Mouse (Mus musculus) thymus, postnatal 14 days (tissue): ENCODE measurements around the gene Naa40.

Experiments
- DNase-seq: peaks from one replicate; pipeline ENCODE4 v3.0.0; 2021

The Naa40 gene

DNA sequence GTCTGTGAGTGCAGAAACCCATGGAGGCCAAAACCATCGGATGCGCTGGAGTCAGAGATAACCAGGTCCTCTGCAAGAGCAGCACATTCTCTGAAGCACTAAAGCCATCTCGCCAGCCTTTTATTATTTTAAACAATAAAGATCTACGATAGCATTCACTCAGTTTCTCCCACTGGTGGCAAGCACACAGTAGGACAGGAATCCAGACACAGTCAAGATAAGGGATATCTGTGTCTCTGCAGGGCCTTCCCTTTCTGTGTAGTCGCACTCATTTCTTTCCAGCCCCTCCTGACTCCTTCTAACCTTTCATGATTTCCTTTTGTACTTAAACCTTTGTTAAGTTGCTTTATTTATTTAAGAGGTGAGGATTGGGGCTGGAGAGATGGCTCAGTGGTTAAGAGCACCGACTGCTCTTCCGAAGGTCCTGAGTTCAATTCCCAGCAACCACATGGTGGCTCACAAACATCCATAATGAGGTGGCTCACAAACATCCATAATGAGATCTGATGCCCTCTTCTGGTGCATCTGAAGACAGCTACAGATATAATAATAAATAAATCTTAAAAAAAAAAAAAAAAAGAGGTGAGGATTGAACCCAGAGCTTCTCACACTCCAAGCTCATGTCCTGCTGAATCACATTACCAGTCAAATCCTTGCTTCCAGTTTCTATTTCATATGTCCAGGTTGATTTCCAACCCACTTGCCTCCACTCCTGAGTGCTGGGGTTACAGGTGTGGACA, 30.9 kb downstream of the Naa40 start:
- DNase-seq = no peak

DNA sequence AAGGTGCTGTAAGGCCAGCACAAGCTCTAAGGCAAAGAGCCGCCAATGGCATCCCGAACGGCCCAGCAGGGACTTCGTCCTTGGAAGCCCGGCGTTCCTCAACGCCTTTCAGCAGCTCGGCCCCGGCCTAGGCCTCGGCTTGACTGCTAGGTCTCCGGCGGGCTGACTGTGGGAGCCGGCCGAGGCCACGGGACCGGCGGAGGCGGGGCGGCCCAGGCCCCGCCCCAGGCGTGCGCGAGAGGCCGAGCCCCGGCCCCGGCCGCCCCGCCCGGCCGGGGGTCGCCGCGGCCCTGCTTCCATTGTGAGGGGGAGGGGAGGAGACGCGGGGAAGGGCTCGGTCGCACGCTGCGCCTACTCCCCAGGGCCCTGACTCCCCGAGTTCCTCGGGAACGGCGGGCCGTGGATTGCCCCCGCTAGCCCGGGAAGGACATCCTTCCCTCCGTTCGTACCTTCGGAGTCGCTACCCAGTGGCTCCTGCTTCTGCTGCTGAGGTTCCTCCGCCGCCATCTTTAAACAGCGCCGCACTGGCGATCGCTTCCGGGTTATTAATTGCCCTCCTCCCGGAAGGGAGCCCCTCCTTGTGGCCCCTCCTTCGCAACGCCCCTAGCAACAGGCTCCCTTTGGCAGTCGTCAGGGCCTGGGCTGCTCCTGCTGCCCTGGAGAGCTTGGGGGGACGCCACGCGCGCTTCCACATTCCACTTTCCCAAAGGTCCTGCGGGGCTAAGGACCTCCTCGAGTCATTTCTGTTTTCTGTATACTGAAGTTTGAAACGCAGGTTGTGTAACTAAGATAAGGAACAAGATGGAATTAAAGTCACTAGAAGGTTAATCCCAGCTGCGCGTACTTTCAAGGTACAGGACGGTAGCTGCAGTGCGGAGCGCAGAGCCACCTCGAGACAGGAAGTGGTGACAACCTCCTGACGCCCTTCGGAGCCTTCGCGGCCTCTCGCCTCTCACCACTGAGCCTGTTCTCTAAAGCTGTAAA, 34.9 kb downstream of the Naa40 start, which contains the start of gene Otub1:
Gene Otub1 (minus strand): TSS at position 564 of the 984 bp plus-strand sequence.
- peak; percentile 94 for DNase-seq

DNA sequence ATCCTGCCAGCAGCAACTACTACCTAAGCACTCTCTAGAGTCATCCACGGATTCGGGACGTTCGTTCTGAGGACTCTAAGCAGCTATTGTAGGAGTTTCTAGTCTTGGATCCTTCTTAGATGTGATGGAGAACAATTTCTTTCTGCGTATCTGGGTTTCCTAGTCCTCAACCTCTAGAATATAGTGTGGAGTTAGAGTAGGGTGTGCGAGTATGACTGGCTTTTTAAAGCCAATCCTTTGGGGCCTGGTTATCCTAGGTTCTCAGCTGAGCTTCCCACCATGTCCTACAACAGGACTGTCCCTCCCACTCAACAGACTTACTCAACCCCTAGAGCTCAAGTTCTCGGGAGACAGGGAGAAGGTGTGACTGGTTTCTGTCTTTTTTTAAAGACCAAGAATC, 35.7 kb downstream of the Naa40 start:
- DNase-seq = no peak

DNA sequence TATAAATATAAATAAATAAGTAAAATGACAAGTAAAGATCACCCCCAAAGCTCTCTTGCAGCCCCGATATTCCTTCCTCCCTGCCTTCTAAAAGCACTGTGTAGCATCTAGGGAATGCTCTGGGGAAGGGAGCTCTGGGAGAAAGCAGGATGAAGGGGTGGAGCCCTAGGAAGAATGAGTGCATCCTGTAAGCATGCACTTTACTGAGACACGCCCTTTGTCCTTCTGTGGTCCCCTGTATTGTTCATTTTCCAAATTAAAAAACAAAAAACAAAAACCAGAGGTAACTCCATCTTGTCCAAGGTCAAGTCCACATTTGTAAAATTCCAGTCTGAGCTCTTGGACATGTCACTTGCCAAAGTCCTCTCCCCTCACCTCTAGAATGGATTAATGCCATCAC, 36.1 kb downstream of the Naa40 start:
- no peak for DNase-seq

DNA sequence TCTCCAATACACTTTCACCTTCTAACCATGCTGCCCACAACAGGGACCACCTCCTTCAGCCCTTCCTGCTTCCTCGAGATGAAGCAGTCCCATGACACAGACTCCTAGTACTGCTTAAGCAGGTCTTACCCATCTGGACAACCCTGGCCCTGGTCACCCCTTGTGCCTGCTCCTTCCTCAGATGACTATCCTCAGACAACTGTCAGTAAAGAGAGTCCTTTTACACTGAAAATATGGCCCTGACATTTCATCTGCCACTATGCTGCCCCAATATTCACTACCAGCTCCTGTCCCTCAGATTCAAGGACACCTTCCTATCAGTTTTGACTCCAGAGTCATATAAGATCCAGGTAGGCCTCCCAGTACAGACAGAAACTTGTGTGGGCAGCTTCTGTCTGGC, 40.6 kb downstream of the Naa40 start:
- no peak for DNase-seq

DNA sequence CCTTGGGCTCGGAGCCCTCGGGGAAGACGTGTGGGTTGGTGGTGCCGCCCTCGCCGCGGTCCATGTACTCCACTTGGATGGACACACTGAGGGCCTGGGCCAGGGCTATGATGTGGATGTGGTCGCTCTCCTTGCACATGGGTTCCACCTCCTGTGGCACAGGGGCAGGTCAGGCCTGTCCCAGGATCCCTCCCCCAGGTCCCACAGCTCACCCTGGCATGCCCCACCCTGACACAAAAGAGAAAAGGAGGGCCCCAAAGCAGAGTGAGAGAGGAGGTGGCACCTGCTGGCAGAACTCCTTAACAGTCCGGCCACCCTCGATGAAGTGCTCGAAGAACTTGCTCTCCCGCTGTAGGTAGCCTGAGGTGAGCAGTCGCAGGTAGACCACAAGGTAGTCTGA, 41.9 kb downstream of the Naa40 start:
- no peak for DNase-seq

DNA sequence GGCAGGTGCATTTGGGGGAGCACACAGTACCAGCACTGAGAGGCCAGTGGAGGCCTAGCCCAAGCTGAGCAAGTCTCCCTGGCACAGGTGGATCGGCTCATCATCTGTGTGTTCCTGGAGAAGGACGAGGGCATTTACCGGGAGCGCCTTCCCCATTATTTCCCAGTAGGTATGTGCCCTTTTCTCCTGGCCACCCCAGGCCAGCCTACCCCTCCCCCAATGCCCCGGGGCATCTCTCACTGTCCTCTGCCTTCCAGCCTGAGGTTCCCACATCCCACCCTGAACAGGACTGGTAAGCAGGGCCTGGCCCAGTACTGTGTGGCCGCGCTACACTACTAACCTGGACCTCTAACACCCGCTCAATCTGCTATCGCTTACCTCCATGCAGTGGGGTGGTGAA, 43.5 kb downstream of the Naa40 start:
- no peak for DNase-seq

DNA sequence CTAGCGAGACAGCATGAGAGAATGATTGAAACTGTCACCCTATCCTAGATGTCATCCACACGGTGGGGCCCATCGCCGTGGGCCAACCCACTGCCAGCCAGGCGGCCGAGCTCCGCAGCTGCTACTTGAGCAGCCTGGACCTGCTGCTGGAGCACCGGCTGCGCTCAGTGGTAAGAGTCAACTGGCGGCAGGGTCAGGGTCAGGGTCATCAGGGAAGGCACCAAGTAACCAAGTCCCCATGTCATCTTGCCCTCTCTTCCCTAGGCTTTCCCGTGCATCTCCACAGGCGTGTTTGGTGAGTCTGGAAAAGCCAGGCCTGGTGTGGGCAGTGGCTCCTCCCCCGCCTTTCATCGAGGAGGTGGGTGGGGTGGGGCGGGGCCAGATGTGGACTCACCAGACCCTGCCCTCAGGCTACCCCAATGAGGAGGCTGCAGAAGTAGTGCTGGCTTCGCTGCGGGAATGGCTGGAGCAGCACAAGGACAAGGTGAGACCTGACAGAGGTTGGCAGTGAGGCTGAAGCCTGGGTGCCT, 44.2 kb downstream of the Naa40 start:
- DNase-seq = no peak

DNA sequence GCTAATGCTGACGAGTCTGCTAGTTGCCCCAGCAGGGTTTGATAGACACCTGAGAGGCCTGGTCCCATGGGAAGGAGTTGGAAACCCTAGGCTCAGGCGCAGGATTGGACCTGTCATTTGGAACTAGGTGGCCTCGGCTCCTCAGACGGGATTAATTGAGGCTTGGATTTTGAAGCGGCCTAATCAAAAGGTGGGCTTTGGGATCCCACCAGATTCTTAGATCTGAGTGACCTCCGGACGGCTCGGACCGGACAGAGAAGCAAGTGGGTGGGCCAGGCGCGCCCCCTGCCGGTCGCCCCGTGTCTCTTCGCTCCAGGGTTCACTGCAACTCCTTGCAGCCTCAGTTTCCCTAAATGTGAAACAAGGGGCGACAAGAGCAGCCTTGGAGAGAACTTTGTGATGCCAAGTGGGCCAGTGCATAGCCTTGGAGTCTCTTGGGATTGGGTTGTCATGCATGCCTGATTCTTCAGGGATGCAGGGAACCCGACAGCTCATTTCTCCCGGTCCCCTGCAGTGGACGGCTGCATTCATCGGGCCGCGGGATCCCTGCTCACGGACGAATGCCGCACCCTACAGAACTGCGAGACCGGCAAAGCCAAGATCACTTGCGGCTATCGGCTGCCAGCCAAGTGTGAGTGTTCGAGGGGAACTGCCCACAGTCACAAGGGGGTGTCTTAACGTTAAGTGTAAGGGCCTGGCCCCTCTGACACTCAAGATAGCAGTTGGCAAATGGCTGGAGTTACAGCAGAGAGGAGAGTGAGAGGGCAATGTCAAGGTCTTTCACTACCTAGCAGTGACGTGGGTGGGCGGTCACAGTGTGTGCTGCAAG, 44.9 kb downstream of the Naa40 start:
- DNase-seq = peak; percentile 60

DNA sequence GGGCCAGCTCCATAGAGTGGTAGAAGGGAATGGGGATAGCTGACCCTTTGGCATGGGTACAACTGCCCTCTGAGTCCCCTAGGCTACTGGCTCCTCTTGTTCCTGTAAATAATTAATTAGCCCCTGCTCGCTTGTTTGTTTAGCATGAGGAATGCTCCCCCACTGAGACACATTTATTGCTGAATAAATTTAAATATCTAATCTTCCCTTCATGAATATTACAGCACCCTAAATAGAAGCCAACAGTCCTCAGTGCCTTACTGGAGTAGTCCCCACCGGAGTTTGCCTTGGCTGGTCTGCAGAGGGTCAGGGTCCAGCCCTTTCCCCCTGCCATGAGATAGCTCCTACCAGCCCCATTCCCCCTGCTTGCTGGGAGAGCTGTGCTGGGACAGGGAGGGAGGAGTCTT, 48.4 kb downstream of the Naa40 start:
- no peak for DNase-seq

DNA sequence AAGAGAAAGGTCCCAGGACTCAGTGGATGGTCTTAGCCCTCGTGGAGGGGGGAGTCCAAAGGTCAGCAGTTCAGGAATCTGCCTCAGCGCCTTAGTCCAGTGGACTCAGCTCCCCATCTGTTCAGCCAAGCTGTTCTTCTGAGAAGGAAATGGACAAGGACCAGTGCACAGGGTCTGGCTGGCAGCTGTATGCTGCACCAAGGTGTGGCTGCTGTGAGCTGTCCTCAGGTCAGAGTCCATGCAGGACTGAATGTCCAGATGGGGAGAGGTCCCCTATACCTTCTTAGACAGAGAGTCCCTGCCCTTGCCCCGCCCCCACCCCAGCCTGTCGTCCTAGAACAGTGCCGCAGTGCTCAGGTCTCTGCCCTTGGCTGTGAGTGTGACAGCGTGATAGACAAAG, 49.3 kb downstream of the Naa40 start:
- no peak for DNase-seq

DNA sequence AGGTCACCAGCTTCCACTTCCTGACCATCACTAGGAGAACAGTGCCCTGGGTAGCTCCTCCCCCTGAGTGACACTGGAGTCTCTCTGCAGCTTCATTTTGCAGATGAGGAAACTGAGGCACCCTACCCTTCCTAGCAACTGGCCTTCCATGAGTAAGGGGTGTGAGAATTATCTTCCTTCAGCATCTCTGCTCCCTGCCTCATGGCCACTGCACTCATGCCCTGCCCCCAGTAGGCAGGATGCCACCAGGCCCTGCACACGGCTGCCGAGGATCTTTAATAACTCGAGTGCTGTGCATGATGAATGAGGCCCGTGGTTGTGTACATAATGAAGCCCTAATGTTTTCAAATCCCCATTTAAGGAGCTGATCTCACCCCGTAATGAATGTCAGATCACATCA, 50.0 kb downstream of the Naa40 start:
- DNase-seq = no peak

DNA sequence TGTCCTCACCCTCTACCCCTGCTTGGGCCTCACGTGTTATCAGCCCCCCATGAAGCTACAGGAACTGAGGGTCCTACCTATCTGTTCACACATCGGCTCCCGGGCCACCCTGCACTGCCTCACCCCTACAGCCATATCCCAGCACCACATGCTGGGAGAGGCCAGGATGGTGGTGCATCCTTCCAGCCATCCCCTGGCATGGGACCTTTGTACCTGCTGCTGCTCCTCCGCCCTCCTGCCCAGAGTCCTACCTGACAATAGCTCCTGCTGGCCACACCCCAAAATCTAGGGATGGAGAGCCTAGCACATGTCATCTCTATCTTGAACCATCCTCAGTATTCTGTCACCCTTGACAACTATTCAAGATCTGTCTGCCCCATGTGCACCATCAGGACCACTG, 52.0 kb downstream of the Naa40 start:
- no peak for DNase-seq

DNA sequence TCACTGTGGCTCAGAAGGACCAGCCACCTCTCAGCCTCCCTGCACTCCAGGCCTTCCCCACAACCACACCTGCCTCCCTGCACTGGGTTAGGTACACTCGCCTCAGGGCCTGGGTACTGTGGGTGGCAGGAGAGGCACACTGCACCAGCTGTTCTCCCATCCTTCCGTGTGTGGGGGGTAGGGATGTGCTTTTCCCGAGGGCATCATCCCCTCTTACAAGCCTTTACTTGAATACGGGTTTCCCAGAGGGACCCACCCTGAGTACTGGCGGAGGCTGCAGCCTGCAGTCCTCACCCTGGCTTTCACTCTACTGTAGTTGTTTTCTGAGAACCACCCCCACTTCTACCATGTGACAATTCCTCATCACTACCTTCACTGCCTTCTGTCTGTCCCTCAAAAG, 53.8 kb downstream of the Naa40 start:
- no peak for DNase-seq

DNA sequence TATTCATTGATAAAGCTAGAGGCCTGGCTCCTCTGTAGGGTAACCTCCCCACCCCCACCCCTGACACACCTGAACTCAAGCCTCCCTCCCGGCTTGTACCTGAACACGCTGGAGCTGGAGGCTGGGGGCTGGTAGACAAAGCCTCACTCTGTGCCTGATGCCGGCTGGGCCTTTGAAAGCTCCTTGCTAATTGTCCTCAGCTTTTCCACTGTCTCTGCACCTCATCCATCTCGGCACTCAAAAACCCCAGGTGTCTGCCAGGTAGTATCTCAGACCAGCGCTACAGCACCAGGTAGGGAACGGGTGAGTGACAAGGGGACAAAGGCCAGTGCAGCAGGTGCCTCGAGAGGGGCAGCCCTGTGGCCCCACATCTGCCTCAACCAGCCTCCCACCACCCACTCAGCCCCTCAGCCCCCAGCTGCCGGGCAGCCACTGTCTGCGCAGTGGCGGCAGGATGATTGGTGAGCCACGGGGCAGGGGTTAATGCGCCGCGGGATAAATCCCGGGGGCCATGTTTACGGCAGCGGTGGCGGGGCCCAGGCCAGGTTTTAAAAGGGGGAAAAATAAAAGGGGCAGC, 55.2 kb downstream of the Naa40 start:
- DNase-seq = no peak

DNA sequence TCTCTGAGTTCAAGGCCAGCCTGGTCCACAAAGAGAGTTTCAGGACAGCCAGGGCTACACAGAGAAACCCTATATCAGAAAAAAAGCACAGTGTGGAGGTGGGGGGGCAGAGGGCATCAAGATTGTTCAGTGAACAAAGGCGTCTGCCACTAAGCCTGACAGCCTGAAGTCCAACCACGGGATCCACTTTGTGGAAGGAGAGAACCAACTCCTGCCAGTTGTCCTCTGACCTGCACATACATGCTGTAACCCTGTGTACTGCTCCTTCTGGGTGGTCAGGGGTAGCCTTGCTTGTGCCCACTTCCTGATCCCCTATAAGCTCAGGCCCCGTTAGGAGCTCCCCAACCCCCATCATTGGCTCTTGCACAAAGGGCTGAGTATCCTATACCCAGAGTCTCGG, 55.9 kb downstream of the Naa40 start:
- DNase-seq = no peak

DNA sequence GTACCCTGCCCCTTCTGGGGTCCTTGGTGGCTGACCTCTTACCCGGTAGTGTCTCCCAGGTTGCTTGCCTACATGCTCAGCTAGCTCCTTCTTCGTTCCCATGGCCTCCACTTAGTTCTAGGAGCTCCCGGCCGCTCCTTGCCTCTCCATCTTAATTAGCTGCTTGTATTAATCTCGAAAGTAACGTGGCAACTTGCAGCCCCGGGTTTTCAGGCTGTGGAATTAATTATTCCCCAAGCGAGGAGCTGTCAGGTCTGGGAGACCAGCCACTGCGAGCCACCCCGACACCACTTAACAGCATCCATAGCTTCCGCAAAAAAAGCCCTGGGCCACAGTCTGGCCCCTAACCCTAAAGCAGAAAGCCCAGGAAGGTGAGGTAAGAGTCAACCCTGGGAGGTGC, 57.6 kb downstream of the Naa40 start:
- DNase-seq = no peak

DNA sequence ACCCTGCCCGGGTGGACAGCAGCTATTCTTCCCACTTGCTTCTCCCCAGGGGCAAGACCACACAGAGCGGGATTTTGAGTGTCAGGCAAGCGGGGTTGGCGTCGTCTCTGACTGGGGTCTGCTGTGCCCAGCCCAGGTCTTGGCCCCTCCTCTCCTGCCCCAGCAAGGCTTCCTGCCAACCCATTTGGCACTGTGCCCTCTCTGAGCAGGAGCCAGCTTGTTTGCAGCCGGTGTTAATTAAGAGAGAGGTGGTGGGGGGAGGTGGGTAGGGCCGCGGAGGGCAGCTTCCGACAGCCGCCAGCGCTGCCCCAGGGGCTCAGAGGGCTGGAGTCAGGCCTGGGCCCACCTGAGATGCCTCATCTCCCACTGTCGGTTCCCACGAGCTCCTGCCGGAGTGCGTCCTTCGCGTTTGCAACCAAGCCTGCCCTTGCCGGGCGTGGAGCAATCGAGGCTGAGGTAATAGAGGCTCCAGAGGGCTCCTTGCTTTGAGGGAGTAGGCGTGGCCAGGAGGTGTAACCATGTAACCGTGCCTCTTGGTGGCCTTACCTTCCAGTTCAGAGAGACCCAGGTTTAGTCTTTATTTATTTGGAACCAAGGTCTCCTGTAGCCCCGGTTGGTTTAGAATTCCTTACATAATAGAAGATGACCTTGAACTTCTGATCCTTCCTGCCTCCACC, 58.6 kb downstream of the Naa40 start:
- DNase-seq = peak; percentile 61

DNA sequence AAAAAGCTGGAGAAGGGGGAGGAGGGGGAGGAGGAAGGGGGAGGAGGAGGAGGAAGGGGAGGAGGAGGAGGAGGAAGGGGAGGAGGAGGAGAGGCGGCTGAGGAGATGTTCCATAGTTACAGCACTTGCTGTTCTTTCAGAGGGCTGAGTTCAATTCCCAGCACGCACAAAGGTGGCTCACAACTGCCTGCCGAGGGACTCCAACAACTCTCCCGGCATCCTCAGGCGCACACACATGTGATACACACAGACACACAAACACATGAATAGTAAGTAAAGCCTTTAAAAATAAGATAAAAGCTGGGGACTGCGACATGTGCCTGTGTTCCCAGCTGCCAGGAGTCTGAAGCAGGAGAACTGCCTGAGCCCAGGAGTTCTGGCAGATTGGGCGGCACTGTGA, 59.5 kb downstream of the Naa40 start:
- no peak for DNase-seq

DNA sequence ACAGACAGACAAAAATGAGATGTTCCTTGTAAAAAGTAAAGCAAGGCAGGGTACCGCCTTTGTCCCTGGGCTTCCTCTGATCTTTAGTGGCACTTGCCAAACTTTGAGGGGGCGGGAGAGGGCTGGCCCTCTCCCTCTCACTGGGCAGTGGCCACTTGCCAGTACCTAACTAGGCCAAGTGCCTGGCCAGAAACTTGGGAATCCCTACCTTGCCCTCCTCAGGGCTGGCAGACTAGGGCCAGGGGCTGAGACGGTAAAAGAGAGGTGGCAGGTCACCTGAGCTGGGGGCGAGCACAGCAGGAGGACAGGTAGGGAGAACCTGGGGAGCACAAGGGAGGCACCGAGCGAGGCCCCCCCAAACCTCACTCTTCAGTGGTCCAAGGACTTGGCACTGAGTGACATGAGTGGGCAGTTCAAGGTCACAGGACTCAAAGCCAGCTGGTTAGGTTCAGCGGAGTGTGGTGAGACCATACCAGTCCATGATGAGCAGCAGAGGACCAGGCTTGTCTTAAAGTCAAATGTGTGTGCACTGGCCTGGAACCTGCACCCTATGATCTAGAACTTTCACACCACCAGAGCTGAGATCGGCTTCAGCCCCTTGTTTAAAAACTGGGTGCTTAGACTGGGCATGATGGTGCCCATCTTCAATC, 60.1 kb downstream of the Naa40 start:
- no peak for DNase-seq

DNA sequence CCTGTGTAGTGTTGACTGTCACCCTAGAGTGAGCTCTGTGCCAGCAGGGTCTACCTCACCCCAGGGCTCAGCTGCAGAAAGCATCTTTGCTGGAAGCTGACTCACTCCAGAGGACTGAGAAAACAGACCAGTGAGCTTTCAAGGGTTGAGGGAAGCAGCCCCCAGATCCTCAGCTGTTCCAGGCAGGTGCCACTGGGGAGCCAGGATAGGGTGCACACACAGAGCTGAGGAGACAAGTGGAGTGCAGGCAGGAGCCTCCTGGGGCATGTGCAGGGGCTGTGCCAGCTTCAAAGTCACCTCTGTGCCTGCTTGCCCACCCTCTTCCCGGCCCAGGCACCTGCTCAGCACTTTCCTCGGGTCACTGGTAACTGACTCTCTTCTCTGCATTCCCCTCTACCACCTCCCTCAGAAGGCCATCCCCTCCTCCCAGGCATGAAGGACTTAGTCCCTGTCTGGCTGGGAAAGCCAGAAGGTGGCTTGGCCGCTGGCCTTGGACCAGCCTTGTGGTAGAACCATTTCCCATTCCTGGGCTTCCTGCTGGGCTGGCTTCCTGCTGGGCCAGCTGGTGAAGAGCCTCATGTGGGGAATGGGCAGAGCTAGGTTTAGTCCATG, 62.0 kb downstream of the Naa40 start:
- peak; percentile 25 for DNase-seq
